Mouse (Mus musculus): ENCODE data around the gene Syn3. TPM values are rescaled to one million over a fixed set of nuclear protein-coding genes. Genes with fewer than 3 reads are reported as not detected.
"Not testable (repeated sequence)": the region's sequence is repeated elsewhere in the genome, so short reads cannot be mapped to it uniquely, and the experiment has no call there.

Syn3 gene
- 2.1 and 3.0 TPM in 2 replicates for polyA plus RNA-seq (2015; fragmentation: Nextera tagmentation; extraction: Ambion mirVana)

GRCm38 (mm10) chr10:86498673-86499391 lies at the start of gene Syn3:
Gene Syn3 (minus strand): TSS chr10:86498896.
- WGBS: under 1% methylated on average over 21 of the region's 21 CpGs
- Histone ChIP-seq H3K4me1 (replicated peaks) (peaks cover 11% of the 10 kb centered on the region), H3K36me3 (no peaks in the 10 kb centered on the region), H3K4me2 (replicated peaks) (peak within 1 kb of the TSS; percentile 84), H3K9ac (peak within 1 kb of the TSS; percentile 53), H3K27me3 (replicated peaks) (no peaks in the 10 kb centered on the region), H3K27ac (peak within 1 kb of the TSS; percentile 73), H3K9me3 (no peaks in the 10 kb centered on the region), H3K4me3 (replicated peaks) (peak within 1 kb of the TSS; percentile 54)
- ATAC-seq: peak; percentile 99

- not testable (repeated sequence) for H3K4me2 ChIP-seq (replicated peaks); ATAC-seq; H3K9me3 ChIP-seq; H3K36me3 ChIP-seq; H3K4me3 ChIP-seq (replicated peaks); H3K27me3 ChIP-seq (replicated peaks); H3K27ac ChIP-seq; H3K9ac ChIP-seq; H3K4me1 ChIP-seq (replicated peaks)
- 84% methylated on average over 4 of the region's 5 CpGs for WGBS
Measured at GRCm38 (mm10) chr10:86526357-86526874, 27.7 kb upstream of the Syn3 start.

- ATAC-seq: no peak
- Histone ChIP-seq H3K4me1 (replicated peaks) (no peaks in the 10 kb centered on the region), H3K4me3 (replicated peaks) (no peak overlapping the region), H3K27ac (no peak overlapping the region), H3K4me2 (replicated peaks) (no peak overlapping the region), H3K36me3 (no peaks in the 10 kb centered on the region), H3K9ac (no peak overlapping the region), H3K9me3 (no peaks in the 10 kb centered on the region), H3K27me3 (replicated peaks) (no peaks in the 10 kb centered on the region)
- WGBS: 87% methylated on average over 4 of the region's 4 CpGs
Measured at GRCm38 (mm10) chr10:86513801-86514200, 15.1 kb upstream of the Syn3 start.

- Histone ChIP-seq H3K4me1 (replicated peaks) (no peaks in the 10 kb centered on the region), H3K36me3 (no peaks in the 10 kb centered on the region), H3K27ac (no peak overlapping the region), H3K4me3 (replicated peaks) (no peak overlapping the region), H3K4me2 (replicated peaks) (no peak overlapping the region), H3K9me3 (no peaks in the 10 kb centered on the region), H3K9ac (no peak overlapping the region), H3K27me3 (replicated peaks) (no peaks in the 10 kb centered on the region)
- no peak for ATAC-seq
Measured at GRCm38 (mm10) chr10:86510941-86511340, 12.2 kb upstream of the Syn3 start.

- Histone ChIP-seq H3K4me3 (replicated peaks) (no peak overlapping the region), H3K9ac (no peak overlapping the region), H3K9me3 (no peaks in the 10 kb centered on the region), H3K36me3 (no peaks in the 10 kb centered on the region), H3K27ac (no peak overlapping the region), H3K4me2 (replicated peaks) (no peak overlapping the region), H3K4me1 (replicated peaks) (peaks cover 11% of the 10 kb centered on the region), H3K27me3 (replicated peaks) (no peaks in the 10 kb centered on the region)
- WGBS: 78% methylated on average over 2 of the region's 2 CpGs
- ATAC-seq: no peak
Measured at GRCm38 (mm10) chr10:86502063-86502462, 3.4 kb upstream of the Syn3 start.

GRCm38 (mm10) chr10:86498051-86498672 lies 534 bp downstream of the Syn3 start:
- H3K9me3 ChIP-seq: no peaks in the 10 kb centered on the region
- H3K27me3 ChIP-seq (replicated peaks): no peaks in the 10 kb centered on the region
- WGBS: 2% methylated on average over 12 of the region's 12 CpGs
- ATAC-seq: peak; percentile 88
- H3K36me3 ChIP-seq: no peaks in the 10 kb centered on the region
- peak overlapping the region; percentile 84 for H3K4me2 ChIP-seq (replicated peaks)
- peak overlapping the region; percentile 53 for H3K9ac ChIP-seq
- peak overlapping the region; percentile 73 for H3K27ac ChIP-seq
- peaks cover 11% of the 10 kb centered on the region for H3K4me1 ChIP-seq (replicated peaks)
- H3K4me3 ChIP-seq (replicated peaks): peak overlapping the region; percentile 54

- Histone ChIP-seq H3K27ac (no peak overlapping the region), H3K4me2 (replicated peaks) (no peak overlapping the region), H3K36me3 (no peaks in the 10 kb centered on the region), H3K4me3 (replicated peaks) (no peak overlapping the region), H3K4me1 (replicated peaks) (peaks cover 11% of the 10 kb centered on the region), H3K9ac (no peak overlapping the region), H3K9me3 (no peaks in the 10 kb centered on the region), H3K27me3 (replicated peaks) (no peaks in the 10 kb centered on the region)
- WGBS: 91% methylated on average over 2 of the region's 2 CpGs
- ATAC-seq: no peak
Measured at GRCm38 (mm10) chr10:86495851-86496250, 2.8 kb downstream of the Syn3 start.

GRCm38 (mm10) chr10:86493140-86493539 lies 5.6 kb downstream of the Syn3 start:
- Histone ChIP-seq H3K27me3 (replicated peaks) (no peaks in the 10 kb centered on the region), H3K36me3 (no peaks in the 10 kb centered on the region), H3K4me1 (replicated peaks) (peaks cover 8% of the 10 kb centered on the region), H3K4me2 (replicated peaks) (no peak overlapping the region), H3K9me3 (no peaks in the 10 kb centered on the region), H3K4me3 (replicated peaks) (no peak overlapping the region), H3K9ac (no peak overlapping the region), H3K27ac (no peak overlapping the region)
- 77% methylated on average over 5 of the region's 5 CpGs for WGBS
- ATAC-seq: no peak

GRCm38 (mm10) chr10:86492089-86492907 lies 6.4 kb downstream of the Syn3 start:
- 37% methylated on average over 2 of the region's 2 CpGs for WGBS
- peak; percentile 51; the same call in 1 of the 2 replicates for ATAC-seq
- Histone ChIP-seq H3K4me1 (replicated peaks) (peaks cover 2% of the 10 kb centered on the region), H3K36me3 (no peaks in the 10 kb centered on the region), H3K9ac (no peak overlapping the region), H3K4me3 (replicated peaks) (no peak overlapping the region), H3K27ac (no peak overlapping the region), H3K27me3 (replicated peaks) (no peaks in the 10 kb centered on the region), H3K9me3 (no peaks in the 10 kb centered on the region), H3K4me2 (replicated peaks) (no peak overlapping the region)

GRCm38 (mm10) chr10:86491316-86492088 lies 7.2 kb downstream of the Syn3 start:
- 34% methylated on average over 3 of the region's 3 CpGs for WGBS
- Histone ChIP-seq H3K9ac (no peak overlapping the region), H3K9me3 (no peaks in the 10 kb centered on the region), H3K4me3 (replicated peaks) (no peak overlapping the region), H3K36me3 (no peaks in the 10 kb centered on the region), H3K4me2 (replicated peaks) (no peak overlapping the region), H3K27me3 (replicated peaks) (no peaks in the 10 kb centered on the region), H3K27ac (no peak overlapping the region), H3K4me1 (replicated peaks) (no peaks in the 10 kb centered on the region)
- peak; percentile 49 for ATAC-seq

- Histone ChIP-seq H3K27me3 (replicated peaks) (no peaks in the 10 kb centered on the region), H3K4me1 (replicated peaks) (no peaks in the 10 kb centered on the region), H3K9ac (no peak overlapping the region), H3K27ac (no peak overlapping the region), H3K4me2 (replicated peaks) (no peak overlapping the region), H3K36me3 (no peaks in the 10 kb centered on the region), H3K4me3 (replicated peaks) (no peak overlapping the region), H3K9me3 (no peaks in the 10 kb centered on the region)
- WGBS: 70% methylated on average over 5 of the region's 5 CpGs
- no peak for ATAC-seq
Measured at GRCm38 (mm10) chr10:86488544-86488943, 10.2 kb downstream of the Syn3 start.
